Comparison of ENCODE assay signal across 11 mouse cellular contexts in the genomic region with DNA sequence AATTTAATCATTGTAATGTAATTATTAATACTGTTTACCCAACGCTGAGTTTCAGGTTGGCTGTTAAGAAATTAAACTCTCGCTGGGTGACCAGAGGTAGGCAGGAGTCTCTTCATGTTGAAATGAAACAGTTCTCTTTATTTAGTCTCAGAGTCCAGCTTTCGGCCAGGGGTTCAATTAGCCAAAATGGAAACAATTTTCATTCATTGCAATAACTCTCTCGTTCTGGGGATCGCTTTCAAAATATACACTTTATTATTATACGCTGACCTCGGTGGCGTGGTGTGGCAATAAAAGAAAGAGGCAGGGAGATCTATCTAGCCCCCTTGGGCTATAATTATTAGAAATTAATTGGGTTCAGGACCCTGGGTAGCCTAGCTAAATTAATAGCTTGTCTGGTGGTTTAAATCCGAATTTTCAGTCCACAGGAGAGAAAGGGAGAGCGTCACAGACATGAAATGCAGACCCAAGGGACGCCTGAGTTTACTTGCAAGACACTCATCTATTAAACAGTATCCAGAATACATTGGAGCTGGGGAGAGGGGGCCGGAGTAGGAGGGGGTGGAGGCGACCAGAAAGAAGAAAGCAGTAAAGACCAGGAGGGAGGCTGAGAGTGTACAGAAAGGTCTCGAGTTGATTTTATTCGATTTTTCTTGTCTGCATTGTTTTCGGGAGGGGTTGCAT. TPM values are rescaled to one million over a fixed set of nuclear protein-coding genes. Genes with fewer than 3 reads are reported as not detected.
DNase-seq lines count a peak whose midpoint lies in the region; ATAC-seq and TF ChIP-seq lines count a peak whose summit lies in the region.
"Had no signal": no experiment of that assay in that cellular context is flagged by ENCODE, and none has a peak within 500 bp of the region (broad histone marks: within the 10 kb centered on the region; RNA-seq: fewer than 3 reads in every experiment).

No protein-coding gene starts in this region.

- H3K79me2 ChIP-seq in heart, adult 2 months (replicated peaks; ENCODE audit: control insufficient read depth, insufficient read depth, low read length): no peaks in the 10 kb centered on the region

- peak overlapping the region; percentile 64 for H3K4me2 ChIP-seq in hindbrain, embryonic 12.5 days (replicated peaks)
- peak overlapping the region; percentile 92 for H3K4me2 ChIP-seq in midbrain, embryonic 11.5 days

- no peak for ATAC-seq in hindbrain, embryonic 12.5 days (ENCODE audit: low FRiP score)
- no peak for ATAC-seq in midbrain, embryonic 11.5 days (ENCODE audit: low FRiP score)
- ATAC-seq: CD4-positive, CD25-positive, alpha-beta regulatory T cell, adult 4 months had no signal

- TF ChIP-seq POLR2A in heart, adult 2 months (IDR thresholded peaks at IDR 0.05; ENCODE audit: insufficient read depth, low read depth, low read length): no peak

- no peak for DNase-seq in heart, adult 2 months
- DNase-seq in heart, adult 18-20 months: no peak
- DNase-seq in embryo, embryonic 10.5 days (ENCODE audit: low spot score): peak; percentile 71
- DNase-seq in midbrain, embryonic 11.5 days (ENCODE audit: low spot score, missing footprints): peak; percentile 92
- no peak for DNase-seq in layer of hippocampus, adult 18-20 months (ENCODE audit: low spot score in 2 of 2)
- no peak for DNase-seq in adrenal gland, postnatal 14 days
- no peak for DNase-seq in left cerebral cortex, postnatal 10 days (ENCODE audit: extremely low spot score in 1 of 2, low spot score in 2 of 2)
- DNase-seq: adrenal gland, postnatal 25 days had no signal

- no peak for TF ChIP-seq EP300 in heart, adult 2 months (IDR thresholded peaks at IDR 0.05; ENCODE audit: insufficient read depth, low read depth, low read length)

- H3K4me3 ChIP-seq in heart, adult 2 months: peak overlapping the region; percentile 61
- peak overlapping the region; percentile 37 for H3K4me3 ChIP-seq in hindbrain, embryonic 12.5 days
- peak overlapping the region; percentile 40 for H3K4me3 ChIP-seq in midbrain, embryonic 11.5 days (ENCODE audit: low read depth, low read length)

- intact Hi-C loops in heart, adult 2 months (cut with DNase I): loop anchor here (10.0 kb wide), 2 partner anchors 299 to 409 kb away; no protein-coding TSS in a partner anchor
- intact Hi-C loops in left cerebral cortex, postnatal 10 days (cut with DNase I): loop anchor here (10.0 kb wide), 3 partner anchors 289 to 699 kb away; no protein-coding TSS in a partner anchor

- H3K27me3 ChIP-seq in heart, adult 2 months (ENCODE audit: control insufficient read depth, insufficient read depth, low read length): peaks cover 2% of the 10 kb centered on the region
- H3K27me3 ChIP-seq in hindbrain, embryonic 12.5 days: peaks cover 67% of the 10 kb centered on the region
- peaks cover 42% of the 10 kb centered on the region for H3K27me3 ChIP-seq in midbrain, embryonic 11.5 days (ENCODE audit: control insufficient read depth, insufficient read depth, low read length)

- H3K9ac ChIP-seq in heart, adult 2 months (ENCODE audit: low read depth, low read length): peak overlapping the region; percentile 62
- peak overlapping the region; percentile 63; the same call in 1 of the 2 replicates for H3K9ac ChIP-seq in hindbrain, embryonic 12.5 days
- H3K9ac ChIP-seq in midbrain, embryonic 11.5 days (ENCODE audit: low read length): peak overlapping the region; percentile 63; the same call in 1 of the 2 replicates
- H3K9ac ChIP-seq: liver, embryonic 15.5 days had no signal

- H3K27ac ChIP-seq in heart, adult 2 months: peak overlapping the region; percentile 74; the same call in 1 of the 2 replicates
- 0 out of 2 replicates have a peak overlapping the region, but pooled peaks have one; percentile 76 for H3K27ac ChIP-seq in hindbrain, embryonic 12.5 days
- no peak overlapping the region for H3K27ac ChIP-seq in midbrain, embryonic 11.5 days (ENCODE audit: low read depth, low read length)
- H3K27ac ChIP-seq: liver, embryonic 15.5 days had no signal

- H3K4me1 ChIP-seq in heart, adult 2 months (ENCODE audit: control insufficient read depth, insufficient read depth, low read length): no peaks in the 10 kb centered on the region
- peaks cover 39% of the 10 kb centered on the region for H3K4me1 ChIP-seq in hindbrain, embryonic 12.5 days
- peaks cover 12% of the 10 kb centered on the region for H3K4me1 ChIP-seq in midbrain, embryonic 11.5 days (ENCODE audit: control insufficient read depth, insufficient read depth, low read length)

- TF ChIP-seq CTCF in heart, adult 2 months (IDR thresholded peaks at IDR 0.05): no peak

- 39% methylated on average over 16 of the region's 16 CpGs for WGBS in heart, adult 2 months
- WGBS in hindbrain, embryonic 12.5 days: 3% methylated on average over 16 of the region's 16 CpGs
- 3% methylated on average over 16 of the region's 16 CpGs for WGBS in midbrain, embryonic 11.5 days

- H3K9me3 ChIP-seq in hindbrain, embryonic 12.5 days (replicated peaks): no peaks in the 10 kb centered on the region
- H3K9me3 ChIP-seq in midbrain, embryonic 11.5 days (ENCODE audit: control insufficient read depth, low read length): no peaks in the 10 kb centered on the region
- H3K9me3 ChIP-seq: liver, embryonic 15.5 days had no signal

- H3K36me3 ChIP-seq in heart, adult 2 months (ENCODE audit: control insufficient read depth, insufficient read depth, low read length): no peaks in the 10 kb centered on the region
- no peaks in the 10 kb centered on the region for H3K36me3 ChIP-seq in hindbrain, embryonic 12.5 days
- H3K36me3 ChIP-seq in midbrain, embryonic 11.5 days (ENCODE audit: control insufficient read depth, insufficient read depth, low read length): no peaks in the 10 kb centered on the region
- H3K36me3 ChIP-seq: liver, embryonic 15.5 days had no signal

RNA-seq across cellular contexts. Expression of a gene that starts 34.4 kb away (rescaled TPM):
- 10 to 100 TPM; 12.5 to 18.6 TPM for total RNA-seq in heart, adult 2 months (2021)
- polyA plus RNA-seq in heart, adult 2 months (2012; rRNA removed): 5.2 and 11.9 TPM in 2 replicates
- total RNA-seq in heart, adult 18-20 months (2021): 10 to 100 TPM; 11.2 to 11.8 TPM
- 44.4 and 47.0 TPM in 2 replicates for polyA plus RNA-seq in hindbrain, embryonic 12.5 days (2016; fragmentation: Nextera tagmentation; extraction: Ambion mirVana)
- polyA plus RNA-seq in midbrain, embryonic 11.5 days (2014; fragmentation: Nextera tagmentation; extraction: Ambion mirVana): 32.7 and 37.1 TPM in 2 replicates
- total RNA-seq in layer of hippocampus, adult 18-20 months (2021): 1 to 10 TPM; 2.4 to 3.1 TPM
- total RNA-seq in adrenal gland, postnatal 14 days (2021): 15.4 and 15.6 TPM in 2 replicates
- 1 to 10 TPM; 4.2 to 4.7 TPM for total RNA-seq in left cerebral cortex, postnatal 10 days (2021)

Comparison
In these comparisons a context has a peak if more than half of its experiments do, and no peak if none do; other contexts are left out.
1. DNase-seq: peak in embryo, embryonic 10.5 days (single experiment) and midbrain, embryonic 11.5 days (single experiment); none in heart, adult 2 months (0 of 2), heart, adult 18-20 months (0 of 2), layer of hippocampus, adult 18-20 months (0 of 2), adrenal gland, postnatal 14 days (single experiment) and left cerebral cortex, postnatal 10 days (0 of 2).
2. Peak in every context shown above with its lines, with median percentiles within 50 percentile points of each other: H3K4me3 ChIP-seq and H3K9ac ChIP-seq.